Mouse (Mus musculus) C2C12 (cell line): ENCODE measurements around the gene Agap1. TPM values are rescaled to one million over a fixed set of nuclear protein-coding genes. Genes with fewer than 3 reads are reported as not detected.
A peak's percentile ranks its signal among the peaks of the same experiment; 100 is the strongest.

Experiments
- H3K27me3 ChIP-seq: one replicate; pipeline ENCODE4 v1.6.1; 2011; ENCODE audit not compliant: control insufficient read depth, insufficient read depth, insufficient read length
- H3K36me3 ChIP-seq: one replicate; pipeline ENCODE4 v1.6.1; 2011; ENCODE audit not compliant: control insufficient read depth, insufficient read depth
- H3K4me3 ChIP-seq: one replicate; pipeline ENCODE4 v1.5.1; 2011; ENCODE audit warnings: mild to moderate bottlenecking, control low read depth; ENCODE audit not compliant: poor library complexity, insufficient read depth, severe bottlenecking
- H3K79me2 ChIP-seq: one replicate; pipeline ENCODE4 v1.6.1; 2011; ENCODE audit not compliant: control insufficient read depth, insufficient read depth
- H3K79me3 ChIP-seq: one replicate; pipeline ENCODE4 v1.6.1; 2011; ENCODE audit warnings: low read depth, control low read depth
- H3ac ChIP-seq: one replicate; pipeline ENCODE3; 2011; ENCODE audit warnings: low read depth; ENCODE audit not compliant: control insufficient read depth, insufficient read length
- CEBPB ChIP-seq: IDR thresholded peaks from one replicate; pipeline ENCODE4 v1.6.1; 2011; ENCODE audit warnings: low read depth, mild to moderate bottlenecking, control low read depth, moderate library complexity
- CTCF ChIP-seq: IDR thresholded peaks from one replicate; pipeline ENCODE4 v1.5.1; 2011; ENCODE audit not compliant: control insufficient read depth, insufficient read depth, insufficient read length
- FOSL1 ChIP-seq: IDR thresholded peaks from one replicate; pipeline ENCODE4 v1.8.0; 2011; ENCODE audit warnings: mild to moderate bottlenecking, low read length; ENCODE audit not compliant: poor library complexity, insufficient read depth, severe bottlenecking
- MAX ChIP-seq: IDR thresholded peaks from one replicate; pipeline ENCODE4 v1.6.1; 2011; ENCODE audit warnings: mild to moderate bottlenecking, control low read depth
- MYOD1 ChIP-seq: IDR thresholded peaks from one replicate; pipeline ENCODE4 v1.6.1; 2011; ENCODE audit warnings: low read depth; ENCODE audit not compliant: control insufficient read depth, insufficient read length
- MYOG ChIP-seq: IDR thresholded peaks from one replicate; pipeline ENCODE4 v1.6.1; 2011; ENCODE audit not compliant: control insufficient read depth, insufficient read length; ENCODE audit errors: extremely low read depth
- USF1 ChIP-seq: IDR thresholded peaks from one replicate; pipeline ENCODE4 v1.6.1; 2011; ENCODE audit warnings: low read depth, mild to moderate bottlenecking, control low read depth, moderate library complexity
- polyA plus RNA-seq: library from polyadenylated mRNA; unstranded; fragments of >200 nt; fragmentation: generic; extraction: Trizol; gene quantifications from one replicate; pipeline ENCODE4 v1.2.1, GENCODE M21; 2012; ENCODE audit warnings: missing spikeins

Gene Agap1
- polyA plus RNA-seq, 1 experiment, result 14.0 TPM

DNA sequence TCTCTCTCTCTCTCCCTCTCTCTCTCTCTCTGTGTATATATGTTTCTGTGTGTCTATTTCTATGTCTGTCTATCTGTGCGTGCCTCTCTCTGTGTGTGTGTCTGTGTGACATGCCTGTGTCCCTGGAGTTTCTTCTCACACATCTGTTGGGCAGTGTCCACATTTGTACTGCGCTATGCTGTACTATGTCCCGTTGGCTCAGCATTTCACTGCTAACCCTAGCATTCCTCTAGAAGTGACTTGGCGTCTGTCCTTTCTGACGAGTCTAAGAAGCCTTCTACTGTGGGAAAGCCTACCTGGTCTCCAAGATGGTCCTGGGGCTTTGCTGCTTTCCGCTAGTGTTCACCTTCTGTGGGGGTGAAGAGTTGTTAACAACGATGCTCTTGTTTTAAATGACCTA is 368.4 kb downstream of the Agap1 start:
- TF ChIP-seq CEBPB, result no peak
- TF ChIP-seq MAX, result no peak
- TF ChIP-seq USF1, result no peak
- no peak for TF ChIP-seq FOSL1
- no peak for TF ChIP-seq CTCF
- no peak for TF ChIP-seq MYOG
- no peak for TF ChIP-seq MYOD1
- no peaks in the 10 kb centered on the region for H3K36me3 ChIP-seq
- H3ac ChIP-seq, result no peak overlapping the region

DNA sequence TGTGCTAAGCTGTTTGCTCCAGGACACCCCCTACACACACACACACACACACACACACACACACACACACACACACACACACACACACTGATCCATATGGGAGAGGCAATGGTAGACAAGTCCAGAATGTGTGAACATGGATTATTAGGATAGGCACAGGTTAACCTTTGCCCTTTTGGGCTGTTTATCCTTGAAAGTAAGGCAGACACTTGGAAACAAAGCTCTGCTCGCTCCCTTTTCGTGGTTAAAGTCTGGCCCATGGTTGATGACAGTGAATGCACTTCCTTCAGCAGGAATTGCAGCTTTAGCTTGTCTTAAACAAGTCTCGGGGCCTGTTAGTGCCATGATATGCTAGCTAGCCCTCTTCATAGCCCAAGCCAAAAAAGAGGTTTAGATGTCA is 372.4 kb downstream of the Agap1 start:
- Histone ChIP-seq H3ac (no peak overlapping the region), H3K4me3 (no peak overlapping the region), H3K27me3 (no peaks in the 10 kb centered on the region), H3K79me2 (no peaks in the 10 kb centered on the region), H3K36me3 (no peaks in the 10 kb centered on the region), H3K79me3 (no peaks in the 10 kb centered on the region)
- no peak for TF ChIP-seq CEBPB

More for the DNA sequence above, 368.4 kb downstream of the Agap1 start:
- Histone ChIP-seq H3K4me3 (no peak overlapping the region), H3K27me3 (no peaks in the 10 kb centered on the region), H3K79me3 (no peaks in the 10 kb centered on the region), H3K79me2 (no peaks in the 10 kb centered on the region)

DNA sequence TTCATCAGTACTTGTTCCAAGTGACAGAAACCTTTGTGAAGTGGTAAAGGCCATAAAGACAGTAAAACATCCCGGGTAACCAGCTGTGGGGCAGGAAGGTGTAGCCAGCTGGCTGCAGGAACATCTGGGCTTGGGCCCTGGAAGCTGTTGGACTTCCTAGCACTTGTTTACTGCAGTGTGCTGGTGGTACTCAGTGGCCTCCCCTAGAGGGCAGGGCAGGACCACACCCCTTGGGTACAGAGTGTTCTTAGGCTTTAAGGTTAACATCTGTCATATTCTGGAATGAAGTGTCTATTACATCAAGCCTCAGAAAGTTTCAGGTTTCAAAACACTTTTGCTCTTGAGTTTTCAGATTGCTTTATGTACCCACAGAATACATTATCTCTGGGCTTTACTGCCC is 376.5 kb downstream of the Agap1 start:
- H3ac ChIP-seq, result no peak overlapping the region
- H3K36me3 ChIP-seq, result no peaks in the 10 kb centered on the region
- no peaks in the 10 kb centered on the region for H3K79me3 ChIP-seq
- H3K4me3 ChIP-seq, result no peak overlapping the region
- H3K27me3 ChIP-seq, result no peaks in the 10 kb centered on the region
- no peaks in the 10 kb centered on the region for H3K79me2 ChIP-seq
- no peak for TF ChIP-seq USF1
- no peak for TF ChIP-seq FOSL1
- no peak for TF ChIP-seq MYOD1
- TF ChIP-seq CEBPB, result no peak
- no peak for TF ChIP-seq MYOG
- TF ChIP-seq CTCF, result no peak
- no peak for TF ChIP-seq MAX

- Histone ChIP-seq H3K79me3 (no peaks in the 10 kb centered on the region), H3ac (no peak overlapping the region), H3K79me2 (no peaks in the 10 kb centered on the region), H3K4me3 (no peak overlapping the region), H3K36me3 (peaks cover 7% of the 10 kb centered on the region), H3K27me3 (no peaks in the 10 kb centered on the region)
- TF ChIP-seq FOSL1 (no peak), CTCF (peak; percentile 5)
These were observed 389.5 kb downstream of the Agap1 start for GRCm38 (mm10) chr1:89844064-89844463.

GRCm38 (mm10) chr1:89845487-89845886 is 390.9 kb downstream of the Agap1 start:
- no peaks in the 10 kb centered on the region for H3K79me3 ChIP-seq

DNA sequence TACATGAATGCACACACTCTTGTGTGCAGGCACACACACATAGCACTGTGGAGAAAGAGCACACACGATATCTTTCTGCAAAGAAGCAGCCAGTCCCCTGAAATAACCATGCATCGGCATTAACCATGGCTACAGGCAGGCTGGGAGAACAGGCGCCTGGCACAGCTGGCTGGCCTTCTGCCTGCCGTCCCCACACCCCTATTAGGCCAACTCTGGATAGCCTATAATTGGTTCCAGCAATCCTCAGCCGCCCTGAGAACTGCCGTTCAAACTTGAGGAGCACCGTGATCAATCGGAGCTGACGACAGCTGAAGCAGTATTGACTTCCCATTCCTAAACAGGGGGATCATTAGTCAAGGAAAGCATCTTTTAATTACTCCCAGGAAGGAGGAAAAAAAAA is 391.5 kb downstream of the Agap1 start:
- Histone ChIP-seq H3ac (no peak overlapping the region), H3K4me3 (no peak overlapping the region), H3K36me3 (peaks cover 11% of the 10 kb centered on the region), H3K79me3 (no peaks in the 10 kb centered on the region), H3K79me2 (no peaks in the 10 kb centered on the region), H3K27me3 (no peaks in the 10 kb centered on the region)
- TF ChIP-seq MAX (no peak), CEBPB (no peak), MYOD1 (no peak), CTCF (no peak)

More at GRCm38 (mm10) chr1:89845487-89845886, 390.9 kb downstream of the Agap1 start:
- Histone ChIP-seq H3ac (no peak overlapping the region), H3K79me2 (no peaks in the 10 kb centered on the region), H3K27me3 (no peaks in the 10 kb centered on the region), H3K36me3 (peaks cover 11% of the 10 kb centered on the region), H3K4me3 (no peak overlapping the region)
- no peak for TF ChIP-seq MAX
- TF ChIP-seq CTCF, result no peak
- TF ChIP-seq MYOD1, result no peak
- no peak for TF ChIP-seq CEBPB
- no peak for TF ChIP-seq MYOG
- TF ChIP-seq FOSL1, result no peak
- TF ChIP-seq USF1, result no peak
